Mouse (Mus musculus) heart, adult 2 months (tissue): ENCODE measurements around the gene Gng11. TPM values are rescaled to one million over a fixed set of nuclear protein-coding genes. Genes with fewer than 3 reads are reported as not detected.

Experiments
- DNase-seq, 2 experiments: peaks; one replicate each; pipeline ENCODE4 v3.0.0; 2021
- H3K27ac ChIP-seq: fragments of 200-600 bp; 2 replicates; pipeline ENCODE4 v1.8.1; 2022
- H3K27me3 ChIP-seq: fragments of 200-500 bp; 2 replicates; pipeline ENCODE4 v1.6.1; 2012; ENCODE audit warnings: mild to moderate bottlenecking, low read length, inconsistent platforms, mixed read lengths; ENCODE audit not compliant: control insufficient read depth, insufficient read depth
- H3K36me3 ChIP-seq: fragments of 200-500 bp; 2 replicates; pipeline ENCODE4 v1.6.1; 2012; ENCODE audit warnings: low read length, inconsistent platforms; ENCODE audit not compliant: control insufficient read depth, insufficient read depth
- H3K4me1 ChIP-seq: fragments of 200-500 bp; 2 replicates; pipeline ENCODE4 v1.6.1; 2011; ENCODE audit warnings: low read length; ENCODE audit not compliant: control insufficient read depth, insufficient read depth
- H3K4me3 ChIP-seq: fragments of 200-600 bp; 2 replicates; pipeline ENCODE4 v1.8.1; 2022
- H3K79me2 ChIP-seq: fragments of 200-500 bp; replicated peaks from 2 replicates; pipeline ENCODE4 v1.6.1; 2012; ENCODE audit warnings: mild to moderate bottlenecking, inconsistent platforms, low read length, moderate library complexity, mixed read lengths; ENCODE audit not compliant: control insufficient read depth, insufficient read depth
- H3K9ac ChIP-seq: fragments of 200-500 bp; 2 replicates; pipeline ENCODE4 v1.6.1; 2012; ENCODE audit warnings: low read depth, mild to moderate bottlenecking, control low read depth, inconsistent platforms, low read length, mixed read lengths
- CTCF ChIP-seq: fragments of 200-600 bp; IDR thresholded peaks from 2 replicates; pipeline ENCODE4 v1.8.1; 2022; ENCODE audit warnings: antibody characterized with exemption, mild to moderate bottlenecking, moderate library complexity
- EP300 ChIP-seq: fragments of 200-500 bp; IDR thresholded peaks from 2 replicates; pipeline ENCODE4 v1.6.1; 2011; ENCODE audit warnings: low read depth, low read length, control low read depth; ENCODE audit not compliant: insufficient read depth
- POLR2A ChIP-seq: fragments of 200-500 bp; IDR thresholded peaks from 2 replicates; pipeline ENCODE4 v1.6.1; 2011; ENCODE audit warnings: mild to moderate bottlenecking, low read depth, low read length, control low read depth; ENCODE audit not compliant: insufficient read depth
- WGBS: fragments of 180-500 bp; shearing (Covaris S2); methylation state at CpG from one replicate; pipeline ENCODE4 v1.1.7; 2018; 5-methylcytosine and 5-hydroxymethylcytosine counted together
- intact Hi-C: fragments of 180-260 bp; cut with DNase I; formaldehyde crosslinking; loops from one replicate; pipeline ENCODE4 v1.15.1; 2025
- polyA plus RNA-seq: library from polyadenylated mRNA; depleted of rRNA; stranded (reverse); fragments of >200 nt; gene quantifications from 2 replicates; pipeline ENCODE4 v1.2.3, GENCODE M21; 2012
- total RNA-seq, 2 experiments: library from RNA; stranded (reverse); gene quantifications; 2 replicates each; pipeline ENCODE4 v1.2.3; 2021

Gene Gng11
- total and polyA plus RNA-seq, 3 experiments = 9.4 to 77.2 (median 51.2) TPM

GRCm38 (mm10) chr6:4004808-4005207 is 1.1 kb downstream of the Gng11 start:
- Histone ChIP-seq H3K4me3 (peak overlapping the region; percentile 66), H3K4me1 (peaks cover 7% of the 10 kb centered on the region), H3K79me2 (peaks cover 2% of the 10 kb centered on the region; the same call in 1 of the 2 replicates), H3K27ac (peak overlapping the region; percentile 86), H3K36me3 (peaks cover 22% of the 10 kb centered on the region), H3K27me3 (no peaks in the 10 kb centered on the region), H3K9ac (no peak overlapping the region; the same call in 1 of the 2 replicates)
- TF ChIP-seq POLR2A = no peak
- TF ChIP-seq EP300 = no peak
- TF ChIP-seq CTCF = no peak
- WGBS = 28% methylated on average over 2 of the region's 2 CpGs
- intact Hi-C loops = loop anchor here (2.0 to 10.0 kb wide), 6 partner anchors 70 to 1490 kb away; partner anchors contain the start of genes Bet1, Pdk4 and Pon2
- DNase-seq = no peak

- H3K4me1 ChIP-seq = peaks cover 5% of the 10 kb centered on the region
- peak; percentile 31 to 34 for DNase-seq
- peak overlapping the region; percentile 86 for H3K27ac ChIP-seq
- H3K79me2 ChIP-seq = peaks cover 2% of the 10 kb centered on the region; the same call in 1 of the 2 replicates
- H3K36me3 ChIP-seq = peaks cover 18% of the 10 kb centered on the region
- H3K4me3 ChIP-seq = 0 out of 2 replicates have a peak overlapping the region, but pooled peaks have one; percentile 20
- WGBS = 5% methylated on average over 2 of the region's 2 CpGs
- TF ChIP-seq POLR2A (peak; percentile 45), EP300 (no peak), CTCF (no peak)
- H3K9ac ChIP-seq = no peak overlapping the region
- intact Hi-C loops = loop anchor here (10.0 kb wide), 3 partner anchors 1086 to 1486 kb away; partner anchors contain the start of genes Pdk4 and Pon2
- H3K27me3 ChIP-seq = no peaks in the 10 kb centered on the region
These were observed 4.9 kb downstream of the Gng11 start for GRCm38 (mm10) chr6:4008501-4009040.

- H3K27ac ChIP-seq = peak overlapping the region; percentile 86
- intact Hi-C loops = loop anchor here (10.0 kb wide), 3 partner anchors 1085 to 1485 kb away; partner anchors contain the start of genes Pdk4 and Pon2
- peak in 1 of 2 experiments; percentile 37 for DNase-seq
These were observed 5.8 kb downstream of the Gng11 start for GRCm38 (mm10) chr6:4009548-4009947.

GRCm38 (mm10) chr6:4022645-4023044 is 18.9 kb downstream of the Gng11 start:
- DNase-seq = no peak
- TF ChIP-seq EP300 (no peak), CTCF (no peak), POLR2A (no peak)
- no peak overlapping the region for H3K9ac ChIP-seq
- intact Hi-C loops = no loop called here
- H3K36me3 ChIP-seq = no peaks in the 10 kb centered on the region
- H3K79me2 ChIP-seq = no peaks in the 10 kb centered on the region
- H3K27me3 ChIP-seq = no peaks in the 10 kb centered on the region
- no peak overlapping the region for H3K27ac ChIP-seq
- 44% methylated on average over 1 of the region's 1 CpGs for WGBS
- H3K4me1 ChIP-seq = no peaks in the 10 kb centered on the region
- H3K4me3 ChIP-seq = no peak overlapping the region

More at GRCm38 (mm10) chr6:4009548-4009947, 5.8 kb downstream of the Gng11 start:
- peaks cover 5% of the 10 kb centered on the region for H3K4me1 ChIP-seq
- H3K79me2 ChIP-seq = peaks cover 2% of the 10 kb centered on the region; the same call in 1 of the 2 replicates
- peak; percentile 56; the same call in 1 of the 2 replicates for TF ChIP-seq POLR2A
- no peak for TF ChIP-seq CTCF
- TF ChIP-seq EP300 = peak; percentile 61; the same call in 1 of the 2 replicates
- H3K9ac ChIP-seq = no peak overlapping the region
- H3K27me3 ChIP-seq = no peaks in the 10 kb centered on the region
- peaks cover 18% of the 10 kb centered on the region for H3K36me3 ChIP-seq
- H3K4me3 ChIP-seq = no peak overlapping the region

- no peaks in the 10 kb centered on the region for H3K79me2 ChIP-seq
- DNase-seq = no peak
- intact Hi-C loops = no loop called here
These were observed 22.7 kb downstream of the Gng11 start for GRCm38 (mm10) chr6:4026367-4026766.

GRCm38 (mm10) chr6:4030956-4031355 is 27.3 kb downstream of the Gng11 start:
- Histone ChIP-seq H3K36me3 (no peaks in the 10 kb centered on the region), H3K79me2 (no peaks in the 10 kb centered on the region), H3K4me3 (no peak overlapping the region), H3K27me3 (no peaks in the 10 kb centered on the region), H3K27ac (no peak overlapping the region), H3K9ac (no peak overlapping the region), H3K4me1 (peaks cover 2% of the 10 kb centered on the region)
- 81% methylated on average over 3 of the region's 3 CpGs for WGBS
- no peak for DNase-seq
- intact Hi-C loops = no loop called here
- no peak for TF ChIP-seq CTCF
- no peak for TF ChIP-seq EP300
- no peak for TF ChIP-seq POLR2A

More at GRCm38 (mm10) chr6:4026367-4026766, 22.7 kb downstream of the Gng11 start:
- H3K9ac ChIP-seq = no peak overlapping the region
- no peaks in the 10 kb centered on the region for H3K36me3 ChIP-seq
- H3K4me3 ChIP-seq = no peak overlapping the region
- 22% methylated on average over 2 of the region's 2 CpGs for WGBS
- no peak overlapping the region for H3K27ac ChIP-seq
- no peak for TF ChIP-seq EP300
- TF ChIP-seq CTCF = no peak
- TF ChIP-seq POLR2A = no peak
- no peaks in the 10 kb centered on the region for H3K27me3 ChIP-seq
- H3K4me1 ChIP-seq = no peaks in the 10 kb centered on the region
